Mouse (Mus musculus) heart, embryonic 10.5 days (tissue): ENCODE data around the gene Ddx58. TPM values are rescaled to one million over a fixed set of nuclear protein-coding genes. Genes with fewer than 3 reads are reported as not detected.
A peak's percentile ranks its signal among the peaks of the same experiment; 100 is the strongest.

ENCODE experiments used
- DNase-seq: peaks from one replicate; pipeline ENCODE4 v3.0.0-alpha.2; 2017; ENCODE audit warnings: low spot score
- H3K27ac ChIP-seq: fragments of 300-500 bp; sonication (generic); 2 replicates; pipeline ENCODE4 v1.5.1; 2016; ENCODE audit warnings: mild to moderate bottlenecking
- H3K27me3 ChIP-seq: fragments of 300-500 bp; sonication (generic); 2 replicates; pipeline ENCODE4 v1.6.1; 2016; ENCODE audit warnings: mild to moderate bottlenecking; ENCODE audit not compliant: poor library complexity, insufficient read depth, severe bottlenecking
- H3K36me3 ChIP-seq: fragments of 300-500 bp; sonication (generic); 2 replicates; pipeline ENCODE4 v1.6.1; 2016; ENCODE audit warnings: mild to moderate bottlenecking, moderate library complexity
- H3K4me1 ChIP-seq: fragments of 300-500 bp; sonication (generic); 2 replicates; pipeline ENCODE4 v1.6.1; 2016; ENCODE audit warnings: mild to moderate bottlenecking
- H3K4me3 ChIP-seq: fragments of 300-500 bp; sonication (generic); 2 replicates; pipeline ENCODE4 v1.5.1; 2016; ENCODE audit warnings: mild to moderate bottlenecking, moderate library complexity
- H3K9me3 ChIP-seq: fragments of 300-500 bp; sonication (generic); 2 replicates; pipeline ENCODE4 v1.6.1; 2016; ENCODE audit warnings: mild to moderate bottlenecking, moderate library complexity
- WGBS: fragments of 180-500 bp; shearing (Covaris S2); methylation state at CpG from one replicate; pipeline ENCODE4 v1.1.7; 2016; 5-methylcytosine and 5-hydroxymethylcytosine counted together
- polyA plus RNA-seq: library from polyadenylated mRNA; unstranded; fragments of >200 nt; fragmentation: Nextera tagmentation; extraction: Ambion mirVana; gene quantifications from 2 replicates; pipeline ENCODE4 v1.2.1, GENCODE M21; 2016

The Ddx58 gene
- polyA plus RNA-seq, 1 experiment from 2014 or later, result 3.8 TPM

GRCm38 (mm10) chr4:40226095-40226494, 13.5 kb downstream of the Ddx58 start:
- Histone ChIP-seq H3K4me1 (no peaks in the 10 kb centered on the region; the same call in 1 of the 2 replicates), H3K27me3 (peaks cover 7% of the 10 kb centered on the region; the same call in 1 of the 2 replicates), H3K36me3 (no peaks in the 10 kb centered on the region), H3K9me3 (no peaks in the 10 kb centered on the region), H3K27ac (no peak overlapping the region), H3K4me3 (no peak overlapping the region)
- DNase-seq, result no peak
- WGBS, result 63% methylated on average over 5 of the region's 5 CpGs

- H3K27ac ChIP-seq, result no peak overlapping the region
- H3K4me1 ChIP-seq, result no peaks in the 10 kb centered on the region; the same call in 1 of the 2 replicates
- no peak for DNase-seq
- peaks cover 10% of the 10 kb centered on the region; the same call in 1 of the 2 replicates for H3K27me3 ChIP-seq
- no peaks in the 10 kb centered on the region for H3K36me3 ChIP-seq
- H3K9me3 ChIP-seq, result no peaks in the 10 kb centered on the region
- 42% methylated on average over 21 of the region's 21 CpGs for WGBS
- H3K4me3 ChIP-seq, result no peak overlapping the region
These were observed 17.6 kb downstream of the Ddx58 start for GRCm38 (mm10) chr4:40221876-40222585.

GRCm38 (mm10) chr4:40221004-40221760, 18.4 kb downstream of the Ddx58 start:
- 25% methylated on average over 14 of the region's 14 CpGs for WGBS
- no peak for DNase-seq
- no peaks in the 10 kb centered on the region for H3K9me3 ChIP-seq
- H3K27ac ChIP-seq, result no peak overlapping the region
- H3K4me1 ChIP-seq, result no peaks in the 10 kb centered on the region; the same call in 1 of the 2 replicates
- H3K27me3 ChIP-seq, result peaks cover 10% of the 10 kb centered on the region; the same call in 1 of the 2 replicates
- H3K4me3 ChIP-seq, result peak overlapping the region; percentile 32
- H3K36me3 ChIP-seq, result no peaks in the 10 kb centered on the region

- WGBS, result 14% methylated on average over 12 of the region's 12 CpGs
- no peak for DNase-seq
- 0 out of 2 replicates have a peak overlapping the region, but pooled peaks have one; percentile 13 for H3K4me3 ChIP-seq
These were observed 19.2 kb downstream of the Ddx58 start for GRCm38 (mm10) chr4:40220437-40220836.

GRCm38 (mm10) chr4:40218382-40218781, 21.2 kb downstream of the Ddx58 start:
- Histone ChIP-seq H3K4me3 (no peak overlapping the region), H3K4me1 (no peaks in the 10 kb centered on the region; the same call in 1 of the 2 replicates), H3K9me3 (no peaks in the 10 kb centered on the region), H3K27ac (no peak overlapping the region), H3K27me3 (peaks cover 10% of the 10 kb centered on the region; the same call in 1 of the 2 replicates), H3K36me3 (no peaks in the 10 kb centered on the region)
- DNase-seq, result peak; percentile 76
- 65% methylated on average over 7 of the region's 7 CpGs for WGBS

More at GRCm38 (mm10) chr4:40220437-40220836, 19.2 kb downstream of the Ddx58 start:
- Histone ChIP-seq H3K27me3 (peaks cover 10% of the 10 kb centered on the region; the same call in 1 of the 2 replicates), H3K4me1 (no peaks in the 10 kb centered on the region; the same call in 1 of the 2 replicates), H3K9me3 (no peaks in the 10 kb centered on the region), H3K36me3 (no peaks in the 10 kb centered on the region), H3K27ac (no peak overlapping the region)

- no peak for DNase-seq
- H3K4me1 ChIP-seq, result no peaks in the 10 kb centered on the region; the same call in 1 of the 2 replicates
- no peaks in the 10 kb centered on the region for H3K36me3 ChIP-seq
- H3K27ac ChIP-seq, result no peak overlapping the region
- peaks cover 10% of the 10 kb centered on the region; the same call in 1 of the 2 replicates for H3K27me3 ChIP-seq
- H3K4me3 ChIP-seq, result no peak overlapping the region
- WGBS, result 59% methylated on average over 3 of the region's 3 CpGs
- no peaks in the 10 kb centered on the region for H3K9me3 ChIP-seq
These were observed 21.7 kb downstream of the Ddx58 start for GRCm38 (mm10) chr4:40217910-40218309.

GRCm38 (mm10) chr4:40212177-40212576, 27.5 kb downstream of the Ddx58 start:
- H3K27me3 ChIP-seq, result no peaks in the 10 kb centered on the region
- no peaks in the 10 kb centered on the region for H3K9me3 ChIP-seq
- DNase-seq, result no peak
- H3K27ac ChIP-seq, result no peak overlapping the region
- WGBS, result 81% methylated on average over 4 of the region's 6 CpGs
- H3K36me3 ChIP-seq, result no peaks in the 10 kb centered on the region
- no peak overlapping the region for H3K4me3 ChIP-seq
- no peaks in the 10 kb centered on the region for H3K4me1 ChIP-seq

GRCm38 (mm10) chr4:40207701-40208100, 31.9 kb downstream of the Ddx58 start:
- Histone ChIP-seq H3K4me1 (no peaks in the 10 kb centered on the region), H3K9me3 (no peaks in the 10 kb centered on the region), H3K27ac (no peak overlapping the region), H3K36me3 (0 out of 2 replicates have a peak, but pooled peaks cover 2% of the 10 kb centered on the region), H3K4me3 (no peak overlapping the region), H3K27me3 (no peaks in the 10 kb centered on the region)
- DNase-seq, result no peak
- WGBS, result 82% methylated on average over 5 of the region's 5 CpGs

GRCm38 (mm10) chr4:40205231-40205903, 34.3 kb downstream of the Ddx58 start:
- no peak overlapping the region for H3K27ac ChIP-seq
- H3K4me1 ChIP-seq, result no peaks in the 10 kb centered on the region
- H3K27me3 ChIP-seq, result no peaks in the 10 kb centered on the region
- no peak for DNase-seq
- H3K4me3 ChIP-seq, result no peak overlapping the region
- WGBS, result 88% methylated on average over 22 of the region's 22 CpGs
- no peaks in the 10 kb centered on the region for H3K9me3 ChIP-seq
- peaks cover 9% of the 10 kb centered on the region; the same call in 1 of the 2 replicates for H3K36me3 ChIP-seq

GRCm38 (mm10) chr4:40204374-40204773, 35.3 kb downstream of the Ddx58 start:
- no peaks in the 10 kb centered on the region for H3K9me3 ChIP-seq
- no peak for DNase-seq
- H3K36me3 ChIP-seq, result peaks cover 10% of the 10 kb centered on the region; the same call in 1 of the 2 replicates
- H3K27me3 ChIP-seq, result no peaks in the 10 kb centered on the region
- H3K4me3 ChIP-seq, result no peak overlapping the region
- no peak overlapping the region for H3K27ac ChIP-seq
- H3K4me1 ChIP-seq, result no peaks in the 10 kb centered on the region
- WGBS, result 86% methylated on average over 3 of the region's 3 CpGs

- Histone ChIP-seq H3K9me3 (no peaks in the 10 kb centered on the region), H3K4me3 (no peak overlapping the region), H3K27me3 (no peaks in the 10 kb centered on the region), H3K4me1 (no peaks in the 10 kb centered on the region), H3K27ac (no peak overlapping the region), H3K36me3 (peaks cover 26% of the 10 kb centered on the region)
- DNase-seq, result no peak
- WGBS, result 88% methylated on average over 6 of the region's 6 CpGs
These were observed 37.4 kb downstream of the Ddx58 start for GRCm38 (mm10) chr4:40202205-40202604.

- WGBS, result 76% methylated on average over 2 of the region's 2 CpGs
- H3K36me3 ChIP-seq, result peaks cover 47% of the 10 kb centered on the region
- H3K4me1 ChIP-seq, result peaks cover 8% of the 10 kb centered on the region; the same call in 1 of the 2 replicates
- no peak overlapping the region for H3K4me3 ChIP-seq
- no peak overlapping the region for H3K27ac ChIP-seq
- H3K9me3 ChIP-seq, result no peaks in the 10 kb centered on the region
- no peak for DNase-seq
- H3K27me3 ChIP-seq, result no peaks in the 10 kb centered on the region
These were observed 44.3 kb downstream of the Ddx58 start for GRCm38 (mm10) chr4:40195336-40195735.
